Mouse (Mus musculus): ENCODE data around the gene Krtap28-10. TPM values are rescaled to one million over a fixed set of nuclear protein-coding genes. Genes with fewer than 3 reads are reported as not detected.

Gene Krtap28-10
- not detected in 2 replicates for polyA plus RNA-seq (2015; fragmentation: Nextera tagmentation; extraction: Ambion mirVana)

GRCm38 (mm10) chr1:83042380-83042779 is at the start of gene Krtap28-10:
Gene Krtap28-10 (minus strand): TSS chr1:83042480.
- no peak within 1 kb of the TSS for H3K27ac ChIP-seq
- no peak within 1 kb of the TSS for H3K9ac ChIP-seq
- H3K4me1 ChIP-seq (replicated peaks), result 0 out of 2 replicates have a peak, but pooled peaks cover 5% of the 10 kb centered on the region
- 80% methylated on average over 2 of the region's 2 CpGs for WGBS
- no peak within 1 kb of the TSS for H3K4me3 ChIP-seq (replicated peaks)
- no peak within 1 kb of the TSS for H3K4me2 ChIP-seq (replicated peaks)
- H3K9me3 ChIP-seq, result no peaks in the 10 kb centered on the region
- H3K36me3 ChIP-seq, result no peaks in the 10 kb centered on the region
- H3K27me3 ChIP-seq (replicated peaks), result no peaks in the 10 kb centered on the region; the same call in 1 of the 2 replicates
- ATAC-seq, result no peak

- Histone ChIP-seq H3K27ac (no peak overlapping the region), H3K9me3 (no peaks in the 10 kb centered on the region), H3K9ac (no peak overlapping the region), H3K4me1 (replicated peaks) (no peaks in the 10 kb centered on the region), H3K27me3 (replicated peaks) (no peaks in the 10 kb centered on the region), H3K4me2 (replicated peaks) (no peak overlapping the region), H3K36me3 (no peaks in the 10 kb centered on the region), H3K4me3 (replicated peaks) (no peak overlapping the region)
- no peak for ATAC-seq
- WGBS, result 66% methylated on average over 3 of the region's 3 CpGs
Observed at GRCm38 (mm10) chr1:83091268-83091667, 49.0 kb upstream of the Krtap28-10 start.

GRCm38 (mm10) chr1:83084790-83085189 is 42.5 kb upstream of the Krtap28-10 start:
- Histone ChIP-seq H3K4me3 (replicated peaks) (no peak overlapping the region), H3K4me2 (replicated peaks) (no peak overlapping the region), H3K4me1 (replicated peaks) (no peaks in the 10 kb centered on the region), H3K36me3 (no peaks in the 10 kb centered on the region), H3K27me3 (replicated peaks) (no peaks in the 10 kb centered on the region), H3K9ac (no peak overlapping the region), H3K27ac (no peak overlapping the region), H3K9me3 (no peaks in the 10 kb centered on the region)
- WGBS, result 48% methylated on average over 2 of the region's 2 CpGs
- peak; percentile 79 for ATAC-seq

GRCm38 (mm10) chr1:83077016-83077415 is 34.7 kb upstream of the Krtap28-10 start:
- H3K4me1 ChIP-seq (replicated peaks), result no peaks in the 10 kb centered on the region
- H3K27me3 ChIP-seq (replicated peaks), result no peaks in the 10 kb centered on the region
- no peak for ATAC-seq
- H3K4me2 ChIP-seq (replicated peaks), result no peak overlapping the region
- 69% methylated on average over 6 of the region's 6 CpGs for WGBS
- H3K27ac ChIP-seq, result no peak overlapping the region
- H3K9me3 ChIP-seq, result no peaks in the 10 kb centered on the region
- no peaks in the 10 kb centered on the region for H3K36me3 ChIP-seq
- no peak overlapping the region for H3K4me3 ChIP-seq (replicated peaks)
- no peak overlapping the region for H3K9ac ChIP-seq

GRCm38 (mm10) chr1:83076190-83076917 is 34.1 kb upstream of the Krtap28-10 start:
- Histone ChIP-seq H3K36me3 (no peaks in the 10 kb centered on the region), H3K4me3 (replicated peaks) (peak overlapping the region; percentile 18; the same call in 1 of the 2 replicates), H3K27me3 (replicated peaks) (no peaks in the 10 kb centered on the region), H3K4me2 (replicated peaks) (peak overlapping the region; percentile 33), H3K4me1 (replicated peaks) (no peaks in the 10 kb centered on the region), H3K9me3 (no peaks in the 10 kb centered on the region), H3K27ac (no peak overlapping the region), H3K9ac (no peak overlapping the region)
- ATAC-seq, result peak; percentile 83
- 49% methylated on average over 11 of the region's 11 CpGs for WGBS

- Histone ChIP-seq H3K27me3 (replicated peaks) (no peaks in the 10 kb centered on the region), H3K9ac (no peak overlapping the region), H3K4me1 (replicated peaks) (no peaks in the 10 kb centered on the region), H3K4me3 (replicated peaks) (peak overlapping the region; percentile 18; the same call in 1 of the 2 replicates), H3K9me3 (no peaks in the 10 kb centered on the region), H3K36me3 (no peaks in the 10 kb centered on the region), H3K27ac (no peak overlapping the region), H3K4me2 (replicated peaks) (peak overlapping the region; percentile 33)
- 0 out of 2 replicates have a peak, but pooled peaks have one; percentile 13 for ATAC-seq
- WGBS, result 38% methylated on average over 15 of the region's 15 CpGs
Observed at GRCm38 (mm10) chr1:83075526-83076189, 33.4 kb upstream of the Krtap28-10 start.

GRCm38 (mm10) chr1:83067205-83067604 is 24.9 kb upstream of the Krtap28-10 start:
- no peak overlapping the region for H3K27ac ChIP-seq
- H3K4me2 ChIP-seq (replicated peaks), result no peak overlapping the region
- no peak for ATAC-seq

GRCm38 (mm10) chr1:83066577-83066976 is 24.3 kb upstream of the Krtap28-10 start:
- Histone ChIP-seq H3K4me1 (replicated peaks) (no peaks in the 10 kb centered on the region), H3K27ac (no peak overlapping the region), H3K4me3 (replicated peaks) (no peak overlapping the region), H3K27me3 (replicated peaks) (no peaks in the 10 kb centered on the region), H3K36me3 (no peaks in the 10 kb centered on the region), H3K9ac (no peak overlapping the region), H3K4me2 (replicated peaks) (no peak overlapping the region), H3K9me3 (no peaks in the 10 kb centered on the region)
- no peak for ATAC-seq
- WGBS, result 94% methylated on average over 4 of the region's 4 CpGs

More at GRCm38 (mm10) chr1:83067205-83067604, 24.9 kb upstream of the Krtap28-10 start:
- H3K4me3 ChIP-seq (replicated peaks), result no peak overlapping the region
- H3K36me3 ChIP-seq, result no peaks in the 10 kb centered on the region
- H3K4me1 ChIP-seq (replicated peaks), result no peaks in the 10 kb centered on the region
- no peak overlapping the region for H3K9ac ChIP-seq
- H3K9me3 ChIP-seq, result no peaks in the 10 kb centered on the region
- WGBS, result 90% methylated on average over 10 of the region's 10 CpGs
- H3K27me3 ChIP-seq (replicated peaks), result no peaks in the 10 kb centered on the region

GRCm38 (mm10) chr1:83064851-83065250 is 22.6 kb upstream of the Krtap28-10 start:
- Histone ChIP-seq H3K27me3 (replicated peaks) (no peaks in the 10 kb centered on the region), H3K27ac (no peak overlapping the region), H3K9me3 (no peaks in the 10 kb centered on the region), H3K4me3 (replicated peaks) (no peak overlapping the region), H3K9ac (no peak overlapping the region), H3K4me2 (replicated peaks) (no peak overlapping the region), H3K36me3 (no peaks in the 10 kb centered on the region), H3K4me1 (replicated peaks) (no peaks in the 10 kb centered on the region)
- ATAC-seq, result 0 out of 2 replicates have a peak, but pooled peaks have one; percentile 32
- WGBS, result 20% methylated on average over 3 of the region's 3 CpGs

GRCm38 (mm10) chr1:83060643-83061042 is 18.4 kb upstream of the Krtap28-10 start, which contains the start of gene Krtap28-13:
Gene Krtap28-13 (plus strand): TSS chr1:83060930.
- no peak within 1 kb of the TSS for H3K4me2 ChIP-seq (replicated peaks)
- 90% methylated on average over 4 of the region's 4 CpGs for WGBS
- H3K9ac ChIP-seq, result no peak within 1 kb of the TSS
- H3K4me1 ChIP-seq (replicated peaks), result no peaks in the 10 kb centered on the region
- no peak within 1 kb of the TSS for H3K27ac ChIP-seq
- H3K4me3 ChIP-seq (replicated peaks), result no peak within 1 kb of the TSS
- no peaks in the 10 kb centered on the region for H3K27me3 ChIP-seq (replicated peaks)
- no peaks in the 10 kb centered on the region for H3K9me3 ChIP-seq
- H3K36me3 ChIP-seq, result no peaks in the 10 kb centered on the region
- no peak for ATAC-seq

- no peak within 1 kb of the TSS for H3K9ac ChIP-seq
- 85% methylated on average over 9 of the region's 9 CpGs for WGBS
- no peaks in the 10 kb centered on the region for H3K9me3 ChIP-seq
- H3K27ac ChIP-seq, result no peak within 1 kb of the TSS
- no peak within 1 kb of the TSS for H3K4me2 ChIP-seq (replicated peaks)
- H3K4me3 ChIP-seq (replicated peaks), result no peak within 1 kb of the TSS
- no peak for ATAC-seq
- no peaks in the 10 kb centered on the region for H3K4me1 ChIP-seq (replicated peaks)
- no peaks in the 10 kb centered on the region for H3K36me3 ChIP-seq
- H3K27me3 ChIP-seq (replicated peaks), result no peaks in the 10 kb centered on the region
Observed at GRCm38 (mm10) chr1:83059278-83059677, 17.0 kb upstream of the Krtap28-10 start, which contains the start of gene A030005K14Rik. Gene A030005K14Rik (minus strand): TSS chr1:83059378.

GRCm38 (mm10) chr1:83058481-83058880 is 16.2 kb upstream of the Krtap28-10 start:
- H3K36me3 ChIP-seq, result no peaks in the 10 kb centered on the region
- no peak overlapping the region for H3K4me2 ChIP-seq (replicated peaks)
- no peak overlapping the region for H3K4me3 ChIP-seq (replicated peaks)
- H3K4me1 ChIP-seq (replicated peaks), result no peaks in the 10 kb centered on the region
- no peak for ATAC-seq
- H3K9me3 ChIP-seq, result no peaks in the 10 kb centered on the region
- no peaks in the 10 kb centered on the region for H3K27me3 ChIP-seq (replicated peaks)
- 45% methylated on average over 1 of the region's 1 CpGs for WGBS
- no peak overlapping the region for H3K27ac ChIP-seq
- no peak overlapping the region for H3K9ac ChIP-seq

All from intestine, embryonic 15.5 days (tissue).